Mouse (Mus musculus) forebrain, embryonic 13.5 days (tissue): ENCODE measurements around the gene Ppp6r3. TPM values are rescaled to one million over a fixed set of nuclear protein-coding genes. Genes with fewer than 3 reads are reported as not detected.

Source experiments
- ATAC-seq: fragments of 200-750 bp; cut with Nextera tagmentation; 2 replicates; pipeline ENCODE4 v1.8.0; 2017
- H3K27ac ChIP-seq: fragments of 300-500 bp; sonication (generic); 2 replicates; pipeline ENCODE4 v1.5.1; 2015; ENCODE audit warnings: inconsistent platforms, mild to moderate bottlenecking, moderate library complexity
- H3K27me3 ChIP-seq: fragments of 300-500 bp; sonication (generic); 2 replicates; pipeline ENCODE4 v1.6.1; 2015; ENCODE audit warnings: mild to moderate bottlenecking, inconsistent platforms
- H3K36me3 ChIP-seq: fragments of 300-500 bp; sonication (generic); 2 replicates; pipeline ENCODE4 v1.6.1; 2015; ENCODE audit warnings: mild to moderate bottlenecking, inconsistent platforms; ENCODE audit not compliant: poor library complexity, severe bottlenecking
- H3K4me1 ChIP-seq: fragments of 300-500 bp; sonication (generic); 2 replicates; pipeline ENCODE4 v1.6.1; 2015; ENCODE audit warnings: inconsistent platforms
- H3K4me2 ChIP-seq: fragments of 300-500 bp; sonication (generic); 2 replicates; pipeline ENCODE4 v1.6.1; 2015; ENCODE audit warnings: inconsistent platforms, mild to moderate bottlenecking, moderate library complexity
- H3K4me3 ChIP-seq: fragments of 300-500 bp; sonication (generic); 2 replicates; pipeline ENCODE4 v1.5.1; 2015; ENCODE audit warnings: mild to moderate bottlenecking, inconsistent platforms
- H3K9ac ChIP-seq: fragments of 300-500 bp; sonication (generic); 2 replicates; pipeline ENCODE4 v1.6.1; 2015; ENCODE audit warnings: mild to moderate bottlenecking, inconsistent platforms
- H3K9me3 ChIP-seq: fragments of 300-500 bp; sonication (generic); replicated peaks from 2 replicates; pipeline ENCODE4 v1.6.1; 2016; ENCODE audit warnings: inconsistent platforms
- WGBS: fragments of 180-500 bp; shearing (Covaris S2); methylation state at CpG from one replicate; pipeline ENCODE4 v1.1.7; 2015; 5-methylcytosine and 5-hydroxymethylcytosine counted together
- polyA plus RNA-seq: library from polyadenylated mRNA; unstranded; fragments of >200 nt; fragmentation: Nextera tagmentation; extraction: Ambion mirVana; gene quantifications from 2 replicates; pipeline ENCODE4 v1.2.1, GENCODE M21; 2015

Ppp6r3 gene
- polyA plus RNA-seq: 64.4 and 72.2 TPM in 2 replicates

- Histone ChIP-seq H3K27me3 (no peaks in the 10 kb centered on the region), H3K36me3 (no peaks in the 10 kb centered on the region), H3K4me2 (peak within 1 kb of the TSS; percentile 84), H3K27ac (peak within 1 kb of the TSS; percentile 90), H3K4me3 (peak within 1 kb of the TSS; percentile 89), H3K9me3 (no peaks in the 10 kb centered on the region), H3K4me1 (peaks cover 27% of the 10 kb centered on the region), H3K9ac (peak within 1 kb of the TSS; percentile 89)
- WGBS: under 1% methylated on average over 51 of the region's 51 CpGs
- peak; percentile 96 for ATAC-seq
These were observed at the start of gene Ppp6r3 for GRCm38 (mm10) chr19:3575632-3576384. Gene Ppp6r3 (minus strand): TSS chr19:3575749.

GRCm38 (mm10) chr19:3625111-3625510 is 49.6 kb upstream of the Ppp6r3 start:
- H3K4me1 ChIP-seq: no peaks in the 10 kb centered on the region
- H3K27me3 ChIP-seq: no peaks in the 10 kb centered on the region
- ATAC-seq: no peak
- H3K36me3 ChIP-seq: peaks cover 65% of the 10 kb centered on the region
- no peak overlapping the region for H3K4me3 ChIP-seq
- H3K27ac ChIP-seq: no peak overlapping the region
- H3K9ac ChIP-seq: no peak overlapping the region
- WGBS: 92% methylated on average over 7 of the region's 7 CpGs
- H3K9me3 ChIP-seq: no peaks in the 10 kb centered on the region
- no peak overlapping the region for H3K4me2 ChIP-seq

GRCm38 (mm10) chr19:3623824-3624223 is 48.3 kb upstream of the Ppp6r3 start:
- no peaks in the 10 kb centered on the region for H3K27me3 ChIP-seq
- no peak overlapping the region for H3K4me2 ChIP-seq
- no peak overlapping the region for H3K4me3 ChIP-seq
- H3K27ac ChIP-seq: no peak overlapping the region
- H3K9ac ChIP-seq: no peak overlapping the region
- H3K36me3 ChIP-seq: peaks cover 65% of the 10 kb centered on the region
- H3K4me1 ChIP-seq: no peaks in the 10 kb centered on the region
- no peak for ATAC-seq
- 0 out of 2 replicates have a peak, but pooled peaks cover 3% of the 10 kb centered on the region for H3K9me3 ChIP-seq
- WGBS: 84% methylated on average over 5 of the region's 5 CpGs

- H3K9ac ChIP-seq: no peak overlapping the region
- H3K4me2 ChIP-seq: no peak overlapping the region
- peaks cover 64% of the 10 kb centered on the region for H3K36me3 ChIP-seq
- H3K27ac ChIP-seq: no peak overlapping the region
- H3K27me3 ChIP-seq: no peaks in the 10 kb centered on the region
- H3K4me1 ChIP-seq: no peaks in the 10 kb centered on the region
- ATAC-seq: no peak
- H3K4me3 ChIP-seq: no peak overlapping the region
- WGBS: 94% methylated on average over 4 of the region's 4 CpGs
- H3K9me3 ChIP-seq: 0 out of 2 replicates have a peak, but pooled peaks cover 3% of the 10 kb centered on the region
These were observed 47.7 kb upstream of the Ppp6r3 start for GRCm38 (mm10) chr19:3623294-3623693.

GRCm38 (mm10) chr19:3620871-3621270 is 45.3 kb upstream of the Ppp6r3 start:
- no peak overlapping the region for H3K4me2 ChIP-seq
- no peak for ATAC-seq
- WGBS: 95% methylated on average over 10 of the region's 10 CpGs

GRCm38 (mm10) chr19:3619359-3619758 is 43.8 kb upstream of the Ppp6r3 start:
- ATAC-seq: no peak
- Histone ChIP-seq H3K27ac (no peak overlapping the region), H3K36me3 (peaks cover 75% of the 10 kb centered on the region), H3K4me1 (no peaks in the 10 kb centered on the region), H3K4me3 (no peak overlapping the region), H3K9me3 (0 out of 2 replicates have a peak, but pooled peaks cover 3% of the 10 kb centered on the region), H3K4me2 (no peak overlapping the region), H3K27me3 (no peaks in the 10 kb centered on the region), H3K9ac (no peak overlapping the region)
- WGBS: 74% methylated on average over 2 of the region's 2 CpGs

More at GRCm38 (mm10) chr19:3620871-3621270, 45.3 kb upstream of the Ppp6r3 start:
- H3K4me1 ChIP-seq: no peaks in the 10 kb centered on the region
- 0 out of 2 replicates have a peak, but pooled peaks cover 3% of the 10 kb centered on the region for H3K9me3 ChIP-seq
- H3K27ac ChIP-seq: no peak overlapping the region
- H3K4me3 ChIP-seq: no peak overlapping the region
- H3K36me3 ChIP-seq: peaks cover 60% of the 10 kb centered on the region
- H3K9ac ChIP-seq: no peak overlapping the region
- no peaks in the 10 kb centered on the region for H3K27me3 ChIP-seq

- no peak for ATAC-seq
- Histone ChIP-seq H3K27me3 (no peaks in the 10 kb centered on the region), H3K36me3 (peaks cover 69% of the 10 kb centered on the region), H3K4me3 (no peak overlapping the region), H3K9me3 (no peaks in the 10 kb centered on the region), H3K27ac (no peak overlapping the region), H3K4me1 (no peaks in the 10 kb centered on the region), H3K9ac (no peak overlapping the region), H3K4me2 (no peak overlapping the region)
- 95% methylated on average over 10 of the region's 10 CpGs for WGBS
These were observed 38.4 kb upstream of the Ppp6r3 start for GRCm38 (mm10) chr19:3613991-3614390.

- no peak for ATAC-seq
- WGBS: 89% methylated on average over 4 of the region's 4 CpGs
- Histone ChIP-seq H3K36me3 (peaks cover 57% of the 10 kb centered on the region), H3K9me3 (no peaks in the 10 kb centered on the region), H3K9ac (no peak overlapping the region), H3K27ac (no peak overlapping the region), H3K4me1 (no peaks in the 10 kb centered on the region), H3K27me3 (no peaks in the 10 kb centered on the region), H3K4me3 (no peak overlapping the region), H3K4me2 (no peak overlapping the region)
These were observed 37.2 kb upstream of the Ppp6r3 start for GRCm38 (mm10) chr19:3612534-3613273.

GRCm38 (mm10) chr19:3611730-3612129 is 36.2 kb upstream of the Ppp6r3 start:
- Histone ChIP-seq H3K4me3 (no peak overlapping the region), H3K27me3 (no peaks in the 10 kb centered on the region), H3K27ac (no peak overlapping the region), H3K36me3 (peaks cover 55% of the 10 kb centered on the region), H3K9me3 (no peaks in the 10 kb centered on the region), H3K4me1 (no peaks in the 10 kb centered on the region), H3K4me2 (no peak overlapping the region), H3K9ac (no peak overlapping the region)
- 93% methylated on average over 8 of the region's 8 CpGs for WGBS
- ATAC-seq: no peak

- no peak overlapping the region for H3K27ac ChIP-seq
- no peak for ATAC-seq
- H3K9me3 ChIP-seq: no peaks in the 10 kb centered on the region
- no peaks in the 10 kb centered on the region for H3K27me3 ChIP-seq
- 96% methylated on average over 2 of the region's 2 CpGs for WGBS
- no peak overlapping the region for H3K9ac ChIP-seq
- peaks cover 59% of the 10 kb centered on the region for H3K36me3 ChIP-seq
- H3K4me1 ChIP-seq: no peaks in the 10 kb centered on the region
- no peak overlapping the region for H3K4me2 ChIP-seq
- H3K4me3 ChIP-seq: no peak overlapping the region
These were observed 35.3 kb upstream of the Ppp6r3 start for GRCm38 (mm10) chr19:3610886-3611285.

- no peaks in the 10 kb centered on the region for H3K27me3 ChIP-seq
- H3K27ac ChIP-seq: no peak overlapping the region
- H3K36me3 ChIP-seq: peaks cover 59% of the 10 kb centered on the region
- 92% methylated on average over 10 of the region's 10 CpGs for WGBS
- H3K4me2 ChIP-seq: no peak overlapping the region
- no peak overlapping the region for H3K4me3 ChIP-seq
- H3K4me1 ChIP-seq: no peaks in the 10 kb centered on the region
- H3K9ac ChIP-seq: no peak overlapping the region
- no peak for ATAC-seq
- no peaks in the 10 kb centered on the region for H3K9me3 ChIP-seq
These were observed 34.3 kb upstream of the Ppp6r3 start for GRCm38 (mm10) chr19:3609826-3610225.

GRCm38 (mm10) chr19:3594316-3594715 is 18.8 kb upstream of the Ppp6r3 start:
- 92% methylated on average over 5 of the region's 5 CpGs for WGBS
- no peaks in the 10 kb centered on the region for H3K9me3 ChIP-seq
- H3K36me3 ChIP-seq: peaks cover 86% of the 10 kb centered on the region
- H3K4me1 ChIP-seq: no peaks in the 10 kb centered on the region
- H3K27me3 ChIP-seq: no peaks in the 10 kb centered on the region
- no peak overlapping the region for H3K27ac ChIP-seq
- no peak overlapping the region for H3K4me3 ChIP-seq
- no peak overlapping the region for H3K9ac ChIP-seq
- no peak for ATAC-seq
- H3K4me2 ChIP-seq: no peak overlapping the region
